Mouse (Mus musculus): ENCODE measurements around the gene Gm20388. TPM values are rescaled to one million over a fixed set of nuclear protein-coding genes. Genes with fewer than 3 reads are reported as not detected.

Gm20388 gene
- total RNA-seq, 2 experiments from 2014 or later = 2.2 to 7.6 TPM

DNA sequence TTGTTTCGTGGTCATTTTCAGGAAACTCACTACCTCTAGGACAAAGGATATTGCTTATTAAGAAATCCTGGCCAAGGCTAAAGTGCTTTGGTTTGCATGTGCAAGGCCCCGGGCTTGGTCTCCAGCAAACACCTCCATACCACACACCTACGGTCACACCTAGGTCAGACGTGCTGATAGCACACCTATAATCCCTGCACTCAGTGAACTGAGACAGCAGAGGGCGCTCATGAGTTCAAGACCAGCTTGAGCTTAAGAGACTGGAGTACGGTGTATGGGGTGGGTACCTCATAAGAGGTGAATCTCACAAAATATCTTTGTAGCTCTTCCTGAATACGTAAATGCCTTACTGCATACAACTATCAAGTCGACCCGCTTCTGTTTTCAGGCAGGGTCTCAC is 3924.8 kb downstream of the Gm20388 start:
- DNase-seq (ENCODE audit: low spot score in 2 of 2) = peak in 1 of 2 experiments; percentile 77
- peak; percentile 94 for TF ChIP-seq CTCF (conservative IDR thresholded peaks at IDR 0.05)
- Histone ChIP-seq H3K27ac (peak overlapping the region; percentile 63; the same call in 1 of the 2 replicates), H3K4me3 (no peak overlapping the region)

DNA sequence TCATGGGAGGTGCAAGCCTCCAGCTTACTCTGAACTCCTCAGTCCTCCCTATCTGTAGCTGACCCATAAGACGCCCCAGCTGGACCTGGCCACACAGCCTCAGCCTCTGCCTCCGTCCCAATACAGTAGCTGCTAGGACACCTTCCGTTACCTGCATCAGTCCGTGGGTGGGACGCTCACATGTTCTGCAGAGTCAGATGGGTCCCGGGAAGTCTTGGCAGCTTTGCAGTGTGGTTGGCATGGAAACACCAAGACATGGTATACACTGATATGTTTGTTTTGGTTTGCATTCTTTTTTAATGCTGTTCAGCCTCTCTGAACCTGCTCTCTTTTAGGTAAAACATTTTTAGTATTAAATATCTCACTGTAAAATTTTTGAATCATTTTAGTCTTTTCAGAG is 3925.7 kb downstream of the Gm20388 start:
- no peak for TF ChIP-seq CTCF (conservative IDR thresholded peaks at IDR 0.05)
- Histone ChIP-seq H3K4me3 (no peak overlapping the region), H3K27ac (peak overlapping the region; percentile 63)
- peak in 1 of 2 experiments; percentile 58 for DNase-seq (ENCODE audit: low spot score in 2 of 2)

DNA sequence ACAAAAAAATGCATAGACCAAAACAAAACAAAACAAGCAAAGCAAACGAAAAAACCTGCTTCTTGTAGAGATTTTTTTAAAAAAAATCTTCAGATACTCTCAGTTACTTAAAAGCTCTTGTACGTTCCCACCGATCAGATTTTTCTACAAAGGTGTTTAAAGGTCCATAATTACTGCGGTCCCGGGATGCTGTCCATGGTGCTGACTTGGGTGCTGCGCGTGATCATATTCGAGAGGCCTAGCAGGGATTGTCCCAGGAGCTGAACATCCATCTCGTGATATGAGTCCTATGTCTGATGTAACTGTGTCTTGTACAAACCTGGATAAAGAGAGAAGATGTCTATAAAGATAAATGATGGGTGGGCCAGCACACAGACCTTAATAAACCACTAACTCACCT is 3927.9 kb downstream of the Gm20388 start:
- no peak for TF ChIP-seq CTCF (conservative IDR thresholded peaks at IDR 0.05)
- H3K27ac ChIP-seq = no peak overlapping the region
- DNase-seq (ENCODE audit: low spot score in 2 of 2) = no peak
- H3K4me3 ChIP-seq = no peak overlapping the region

DNA sequence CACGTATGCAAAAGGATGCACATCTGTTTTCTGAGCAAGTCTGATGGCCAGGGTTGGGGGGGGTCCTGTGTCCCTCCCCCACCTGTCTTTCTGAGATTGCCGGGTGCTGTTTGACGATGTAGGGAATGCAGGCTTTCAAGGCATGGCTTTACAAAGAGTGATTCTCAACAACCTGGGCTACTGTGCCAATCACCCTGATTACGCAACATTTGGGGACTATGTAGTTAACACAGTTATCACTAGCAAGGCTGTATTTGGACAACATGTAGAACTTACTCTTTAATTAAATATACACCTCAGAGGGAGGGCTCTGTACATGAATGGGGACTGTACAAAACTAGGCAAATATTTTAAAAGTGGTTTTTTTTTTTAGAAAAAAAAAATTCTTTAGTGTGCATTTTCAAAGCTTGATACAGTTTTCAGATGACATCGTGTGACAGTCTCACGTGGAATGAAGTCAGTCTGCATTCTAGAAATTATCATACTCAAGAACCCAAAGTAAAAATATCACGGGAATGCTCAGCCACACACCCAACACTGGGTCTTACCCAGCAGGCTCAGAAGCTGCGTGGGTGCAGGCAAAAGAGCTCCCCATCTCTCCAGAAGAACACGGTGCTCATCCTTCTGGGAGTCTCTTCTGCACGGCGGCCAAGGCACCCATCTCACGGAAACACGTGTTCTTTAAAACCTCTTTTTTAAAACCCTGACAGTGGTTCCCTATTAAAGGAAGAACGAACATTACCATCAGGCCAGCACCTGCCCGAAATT is 3930.1 kb downstream of the Gm20388 start:
- DNase-seq (ENCODE audit: low spot score in 2 of 2) = peak; percentile 57 to 80
- TF ChIP-seq CTCF (conservative IDR thresholded peaks at IDR 0.05) = no peak
- Histone ChIP-seq H3K4me3 (no peak overlapping the region), H3K27ac (peak overlapping the region; percentile 76)

DNA sequence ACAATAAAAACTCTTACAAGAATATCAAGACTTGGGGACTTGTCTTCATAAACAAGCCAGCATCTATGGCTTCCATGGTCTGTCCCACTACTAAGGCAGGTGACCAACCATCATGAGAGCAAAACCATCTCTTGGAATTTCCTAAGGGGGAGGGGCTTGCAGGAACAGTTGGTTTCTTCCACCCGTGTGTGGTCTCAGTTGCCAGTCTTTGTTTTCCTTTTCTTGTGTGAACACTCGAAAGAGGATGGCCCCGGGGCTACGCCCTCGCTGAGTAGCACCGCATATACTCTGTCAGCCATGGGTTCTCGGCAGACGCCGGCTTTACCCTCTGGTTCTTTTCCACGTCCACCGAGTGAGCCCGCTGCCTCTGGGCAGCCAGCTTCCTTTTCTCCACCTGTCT is 3931.4 kb downstream of the Gm20388 start:
- Histone ChIP-seq H3K27ac (peak overlapping the region; percentile 76; the same call in 1 of the 2 replicates), H3K4me3 (no peak overlapping the region)
- DNase-seq (ENCODE audit: low spot score in 2 of 2) = no peak
- TF ChIP-seq CTCF (conservative IDR thresholded peaks at IDR 0.05) = no peak

DNA sequence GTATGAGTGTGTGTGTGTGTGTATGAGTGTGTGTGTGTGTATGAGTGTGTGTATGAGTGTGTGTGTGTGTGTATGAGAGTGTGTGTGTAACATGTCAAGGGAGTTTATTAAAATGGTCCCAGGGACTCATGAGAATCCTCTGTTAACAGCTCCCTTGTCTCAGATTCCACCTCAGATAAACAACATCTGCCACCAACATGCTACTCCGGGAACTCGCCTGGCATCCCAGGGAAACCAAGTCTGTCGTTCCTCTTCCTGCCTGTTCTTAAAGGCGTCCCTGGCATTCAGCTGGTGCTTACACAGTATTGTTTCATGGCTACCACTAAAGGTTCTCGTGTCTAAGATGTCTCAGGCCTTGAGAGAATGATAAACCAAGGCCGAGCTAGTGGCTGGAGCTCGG is 3933.7 kb downstream of the Gm20388 start:
- no peak for DNase-seq (ENCODE audit: low spot score in 2 of 2)
- TF ChIP-seq CTCF (conservative IDR thresholded peaks at IDR 0.05) = no peak
- Histone ChIP-seq H3K27ac (peak overlapping the region; percentile 78), H3K4me3 (no peak overlapping the region)

DNA sequence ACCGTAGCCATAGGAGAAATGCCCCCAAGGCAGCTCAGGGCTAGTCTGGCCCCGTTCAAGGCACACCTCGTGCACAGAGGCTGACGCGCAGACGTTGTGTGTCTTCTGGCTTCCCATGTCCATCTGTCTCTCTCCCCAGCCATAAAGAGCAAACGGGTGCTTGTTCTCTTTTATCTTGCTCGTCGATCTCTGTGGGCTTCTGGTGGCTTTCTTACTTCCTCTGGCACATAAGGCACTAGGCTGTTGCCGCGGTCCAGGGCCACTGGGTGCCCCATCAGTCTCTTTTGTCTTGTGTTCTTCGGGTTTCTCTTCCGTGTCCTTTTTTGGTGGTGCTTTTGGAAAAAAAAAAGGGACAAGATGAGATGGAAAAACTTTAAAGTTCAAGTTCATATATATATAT is 3934.5 kb downstream of the Gm20388 start:
- no peak for TF ChIP-seq CTCF (conservative IDR thresholded peaks at IDR 0.05)
- no peak for DNase-seq (ENCODE audit: low spot score in 2 of 2)
- Histone ChIP-seq H3K27ac (peak overlapping the region; percentile 78), H3K4me3 (no peak overlapping the region)

DNA sequence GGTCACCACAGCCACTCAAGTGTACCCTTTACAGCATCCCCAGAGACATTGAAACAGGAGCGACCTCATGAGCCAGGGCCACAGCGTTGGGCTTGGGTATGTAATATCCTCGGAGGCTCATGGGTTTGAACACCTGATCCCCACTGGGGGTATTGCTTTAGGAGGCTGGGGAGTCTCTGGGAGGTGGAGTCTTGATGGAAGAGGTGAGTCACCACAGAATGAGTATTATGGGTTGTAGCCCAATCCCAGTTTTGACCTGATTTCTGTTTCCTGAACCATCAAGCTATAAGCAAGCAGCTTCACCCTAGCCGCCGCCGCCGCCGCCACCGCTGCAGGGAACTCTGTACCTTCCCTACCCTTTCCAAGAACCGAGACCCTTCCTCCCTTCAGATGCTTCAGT is 3935.3 kb downstream of the Gm20388 start:
- DNase-seq (ENCODE audit: low spot score in 2 of 2) = no peak
- Histone ChIP-seq H3K27ac (peak overlapping the region; percentile 78), H3K4me3 (no peak overlapping the region)
- no peak for TF ChIP-seq CTCF (conservative IDR thresholded peaks at IDR 0.05)

DNA sequence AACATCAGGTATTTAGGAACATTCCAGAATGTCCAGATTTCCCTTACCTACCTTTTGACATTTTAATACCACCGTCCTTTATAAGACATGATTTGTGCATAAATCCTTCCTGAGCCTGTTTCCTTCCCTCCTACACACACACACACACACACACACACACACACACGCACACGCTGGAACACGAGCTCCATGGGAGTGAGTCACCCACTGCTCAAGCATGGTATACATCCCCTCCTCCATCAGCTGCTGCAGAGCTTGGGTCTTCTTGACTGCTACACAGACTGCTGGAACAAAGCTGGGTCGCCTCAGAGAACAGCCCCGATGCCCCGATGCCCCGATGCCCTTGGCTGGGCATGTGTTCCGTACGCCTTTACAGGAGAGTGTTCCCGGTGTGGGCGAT is 3935.9 kb downstream of the Gm20388 start:
- peak overlapping the region; percentile 84 for H3K27ac ChIP-seq
- no peak for TF ChIP-seq CTCF (conservative IDR thresholded peaks at IDR 0.05)
- peak overlapping the region; percentile 0; the same call in 1 of the 2 replicates for H3K4me3 ChIP-seq
- peak in 1 of 2 experiments; percentile 57 for DNase-seq (ENCODE audit: low spot score in 2 of 2)

DNA sequence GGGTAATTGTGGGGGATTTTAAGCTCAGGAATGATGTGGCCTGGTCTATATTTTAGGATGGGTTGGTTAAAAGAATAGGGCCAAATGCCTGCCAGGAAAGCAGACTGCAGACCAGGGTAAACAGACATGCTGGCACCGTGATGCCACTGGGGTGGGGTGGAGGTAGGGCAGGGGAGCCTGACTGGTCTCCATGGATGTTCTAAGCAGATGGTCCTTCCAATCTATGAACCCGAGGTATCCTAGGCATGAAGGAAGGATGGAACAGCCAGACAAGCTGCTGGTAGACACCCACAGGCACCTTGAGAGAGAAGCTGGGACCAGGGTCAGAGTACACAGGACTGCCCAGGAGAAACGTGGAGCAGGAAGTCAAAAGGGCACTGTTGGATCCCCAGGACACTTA is 3936.9 kb downstream of the Gm20388 start:
- TF ChIP-seq CTCF (conservative IDR thresholded peaks at IDR 0.05) = no peak
- Histone ChIP-seq H3K4me3 (no peak overlapping the region), H3K27ac (peak overlapping the region; percentile 84)
- DNase-seq (ENCODE audit: low spot score in 2 of 2) = no peak

DNA sequence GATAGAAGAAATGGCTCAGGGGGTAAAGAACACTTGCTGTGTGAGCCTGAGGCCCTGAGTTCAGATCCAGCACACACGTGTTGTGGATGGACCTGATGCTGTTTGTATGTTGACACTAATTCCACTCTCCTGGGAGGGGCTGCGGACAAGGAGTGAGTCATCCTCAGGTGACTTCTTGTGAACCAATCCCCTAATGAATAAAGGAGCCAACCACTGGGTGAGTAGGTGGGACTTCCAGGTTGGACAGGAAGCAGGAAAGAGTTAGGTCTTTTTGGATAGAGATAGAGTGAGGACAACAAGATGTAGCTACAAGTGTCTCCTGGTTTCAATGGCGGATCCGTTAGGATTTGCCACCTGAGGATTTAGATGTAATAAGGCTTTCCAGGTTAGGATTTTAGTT is 3938.7 kb downstream of the Gm20388 start:
- H3K27ac ChIP-seq = no peak overlapping the region
- H3K4me3 ChIP-seq = no peak overlapping the region
- DNase-seq (ENCODE audit: low spot score in 2 of 2) = no peak
- TF ChIP-seq CTCF (conservative IDR thresholded peaks at IDR 0.05) = no peak

DNA sequence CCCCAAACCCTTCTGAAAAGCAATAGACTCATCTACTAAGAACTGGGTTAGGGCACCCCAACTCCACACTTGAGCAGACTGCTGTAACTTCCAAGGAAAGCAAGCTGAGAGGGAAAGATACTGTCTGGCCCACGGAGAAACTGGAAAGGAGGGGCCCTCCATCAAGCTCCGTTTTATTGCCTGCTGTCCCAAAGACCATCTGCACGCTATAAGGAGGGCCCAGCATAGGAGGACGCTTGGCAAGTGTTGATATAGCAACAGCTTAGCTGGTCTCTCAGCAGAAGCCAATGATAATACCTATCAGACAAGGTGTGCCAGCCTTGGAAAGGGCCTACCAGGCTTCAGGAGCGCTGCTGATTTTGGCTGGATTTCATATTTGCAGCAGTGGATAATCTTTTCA is 3940.9 kb downstream of the Gm20388 start:
- no peak overlapping the region for H3K27ac ChIP-seq
- TF ChIP-seq CTCF (conservative IDR thresholded peaks at IDR 0.05) = no peak
- no peak overlapping the region for H3K4me3 ChIP-seq
- DNase-seq (ENCODE audit: low spot score in 2 of 2) = no peak

DNA sequence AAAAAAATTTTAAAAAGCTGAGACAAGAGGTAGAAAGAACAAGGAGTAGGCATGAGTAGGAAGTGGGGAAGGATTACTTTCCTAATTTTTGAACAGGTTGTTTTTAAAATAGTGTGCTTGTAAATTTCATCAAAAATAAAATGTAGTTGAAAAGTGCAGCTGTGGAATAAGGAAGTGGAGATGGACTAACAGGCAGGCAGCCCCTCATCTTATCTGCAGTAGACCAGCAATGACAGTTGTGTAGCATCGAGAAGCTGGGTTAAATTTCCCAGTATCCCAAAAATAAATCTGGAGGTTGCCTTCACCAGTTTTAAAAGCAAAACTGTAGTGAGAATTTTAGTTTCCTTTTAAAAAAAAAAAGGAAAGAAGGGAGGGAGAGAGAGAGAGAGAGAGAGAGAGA is 3943.6 kb downstream of the Gm20388 start:
- Histone ChIP-seq H3K27ac (no peak overlapping the region), H3K4me3 (no peak overlapping the region)
- DNase-seq (ENCODE audit: low spot score in 2 of 2) = no peak
- no peak for TF ChIP-seq CTCF (conservative IDR thresholded peaks at IDR 0.05)
